Mouse (Mus musculus): ENCODE data around the gene Csnk2a1.
"Not testable (repeated sequence)": the region's sequence is repeated elsewhere in the genome, so short reads cannot be mapped to it uniquely, and the experiment has no call there.

The Csnk2a1 gene

DNA sequence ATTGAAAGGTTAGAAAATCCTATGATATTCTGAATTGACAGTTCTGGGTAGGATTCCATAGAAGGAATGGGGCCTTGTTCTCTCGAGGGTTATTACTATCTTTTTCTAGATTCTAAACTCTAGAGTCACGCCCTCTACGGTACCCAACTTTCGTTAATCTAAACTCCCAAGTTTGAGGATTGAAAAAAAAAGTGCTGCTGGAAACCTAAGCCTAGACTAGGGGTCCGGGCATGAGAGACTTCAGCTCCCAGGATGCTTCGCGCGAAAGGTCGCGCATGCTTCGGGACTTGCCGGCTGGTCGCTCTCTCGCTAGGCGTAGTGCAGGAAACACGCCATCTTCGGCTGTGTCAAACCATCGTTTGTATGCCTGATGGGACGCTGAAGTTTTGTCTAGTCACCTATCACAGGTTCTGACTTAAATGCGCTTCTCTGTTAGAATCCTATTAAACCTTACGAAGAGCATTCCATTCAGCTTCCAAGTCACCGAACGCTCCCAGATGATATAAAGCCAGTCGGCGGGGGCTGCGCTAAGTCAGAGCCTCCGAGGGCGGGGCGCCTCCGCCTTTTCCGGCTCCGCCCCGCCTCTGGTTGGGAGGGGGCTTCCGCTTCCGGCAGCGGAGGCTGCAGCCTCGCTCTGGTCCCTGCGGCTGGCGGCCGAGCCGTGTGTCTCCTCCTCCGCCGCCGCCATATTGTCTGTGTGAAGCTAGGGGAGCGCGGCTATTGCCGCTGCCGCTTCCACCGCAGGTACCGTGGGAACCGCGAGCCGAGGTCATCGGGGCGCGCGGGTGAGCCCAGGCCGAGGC, at the start of gene Csnk2a1:
Gene Csnk2a1 (plus strand): TSS at position 592 of the 803 bp plus-strand sequence.
- DNase-seq (ENCODE audit: low read depth, low spot score), result peak; percentile 82

DNA sequence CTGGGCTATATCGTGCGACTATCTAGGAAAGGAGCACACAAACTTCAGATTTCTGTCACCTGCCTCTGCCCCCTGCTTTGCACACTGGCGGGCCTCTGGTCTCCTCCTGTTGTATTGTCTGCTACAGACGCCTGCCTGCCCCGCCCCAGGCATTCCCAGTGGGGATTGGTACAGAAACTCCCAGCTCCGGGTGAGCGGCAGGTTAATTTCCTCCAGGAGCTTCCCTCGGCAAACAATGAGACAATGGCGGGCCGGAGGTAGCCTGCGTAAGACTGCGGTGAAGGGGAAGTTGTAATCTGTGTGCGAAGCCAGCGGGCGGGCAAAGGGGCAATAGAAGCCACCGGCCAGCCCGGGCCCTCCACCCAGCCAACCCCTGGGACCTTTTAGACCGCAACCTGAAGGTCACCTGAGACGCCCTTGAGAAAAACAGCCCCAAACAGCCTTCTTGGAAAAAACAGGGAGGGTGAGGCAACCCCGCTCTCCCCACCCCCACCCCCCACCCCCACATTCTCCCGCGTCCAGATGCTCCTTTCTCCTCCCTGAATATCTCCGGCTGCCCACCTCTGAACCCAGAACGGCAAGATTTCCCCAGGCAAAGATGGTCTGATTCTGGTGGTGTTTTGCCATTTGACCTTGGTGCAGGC, 49.4 kb upstream of the Csnk2a1 start:
- no peak for DNase-seq (ENCODE audit: low read depth, low spot score)

DNA sequence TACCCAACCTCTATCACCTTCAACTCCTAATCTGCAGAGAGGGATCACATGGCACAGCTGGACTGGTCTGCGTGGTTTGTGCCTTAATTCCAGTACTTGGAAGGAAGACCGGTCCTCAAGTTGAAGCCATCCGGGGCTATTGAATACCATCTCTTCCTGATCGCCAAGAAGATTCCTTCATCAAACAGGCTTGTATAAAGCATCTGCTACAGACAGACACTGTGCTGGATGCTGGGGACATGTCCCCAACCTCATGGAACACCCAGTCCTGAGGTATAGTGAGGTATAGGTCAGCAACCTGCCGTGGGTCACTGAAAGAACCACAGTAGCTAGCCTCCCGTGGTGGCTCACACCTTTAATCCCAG, 48.9 kb upstream of the Csnk2a1 start:
- no peak for DNase-seq (ENCODE audit: low read depth, low spot score)

DNA sequence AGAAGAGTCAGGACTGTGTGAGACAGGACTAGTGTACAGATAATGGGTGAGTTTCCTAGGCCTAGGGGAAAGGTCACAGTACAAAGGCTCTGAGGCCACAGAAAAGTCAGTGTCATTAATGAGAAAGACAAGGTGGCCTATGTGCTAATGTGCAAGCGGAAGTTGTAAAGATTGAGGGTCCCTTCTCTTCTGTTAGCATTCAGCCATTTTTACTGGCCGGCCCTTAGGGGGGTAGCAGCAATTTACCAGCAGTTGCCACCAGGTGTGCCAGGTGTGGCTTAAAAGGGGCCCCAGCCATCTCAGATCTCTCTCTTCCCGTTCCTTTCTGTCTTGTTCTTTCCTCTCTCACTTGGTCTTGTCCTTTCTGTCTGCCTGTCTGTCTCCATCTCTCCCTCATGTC, 48.3 kb upstream of the Csnk2a1 start:
- no peak for DNase-seq (ENCODE audit: low read depth, low spot score)

DNA sequence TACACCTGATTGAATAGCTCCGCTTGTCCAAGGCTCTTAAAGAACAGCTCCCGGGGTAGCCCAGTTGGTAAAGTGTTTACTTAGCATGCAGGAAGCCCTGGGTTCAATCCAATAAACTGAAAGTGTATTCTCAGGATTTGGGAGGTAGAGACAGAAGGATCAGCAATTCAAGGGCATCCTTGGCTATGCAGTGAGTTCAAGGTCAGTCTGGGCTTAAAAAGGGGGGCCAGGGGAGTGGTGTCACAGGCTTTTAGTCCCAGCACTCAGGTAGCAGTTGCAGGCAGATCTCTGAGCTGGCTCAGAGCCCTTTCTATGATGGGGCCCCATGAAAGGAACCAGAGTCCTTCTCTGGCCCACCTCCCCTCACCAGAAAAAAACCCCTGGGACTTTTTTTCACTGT, 47.3 kb upstream of the Csnk2a1 start:
- no peak for DNase-seq (ENCODE audit: low read depth, low spot score)

DNA sequence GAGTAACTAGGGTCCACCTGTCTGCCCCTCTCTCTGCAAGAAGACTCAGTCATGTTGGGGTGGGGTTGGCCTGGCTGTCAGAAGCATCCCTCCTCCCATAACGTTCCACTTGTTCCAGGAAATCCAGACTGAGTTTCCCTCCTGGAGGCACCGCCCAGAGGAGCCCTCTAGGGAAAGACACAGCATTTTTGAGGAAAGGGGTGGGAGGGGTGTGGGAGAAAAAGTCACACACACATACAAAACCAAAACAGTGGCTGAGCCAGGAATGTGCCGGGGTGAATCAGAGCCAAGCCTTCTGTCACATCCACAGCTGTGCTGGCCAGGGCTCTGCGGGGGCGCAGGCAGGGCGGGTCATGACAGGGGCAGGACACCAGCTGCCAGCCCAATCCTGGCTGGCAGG, 46.3 kb upstream of the Csnk2a1 start:
- no peak for DNase-seq (ENCODE audit: low read depth, low spot score)

DNA sequence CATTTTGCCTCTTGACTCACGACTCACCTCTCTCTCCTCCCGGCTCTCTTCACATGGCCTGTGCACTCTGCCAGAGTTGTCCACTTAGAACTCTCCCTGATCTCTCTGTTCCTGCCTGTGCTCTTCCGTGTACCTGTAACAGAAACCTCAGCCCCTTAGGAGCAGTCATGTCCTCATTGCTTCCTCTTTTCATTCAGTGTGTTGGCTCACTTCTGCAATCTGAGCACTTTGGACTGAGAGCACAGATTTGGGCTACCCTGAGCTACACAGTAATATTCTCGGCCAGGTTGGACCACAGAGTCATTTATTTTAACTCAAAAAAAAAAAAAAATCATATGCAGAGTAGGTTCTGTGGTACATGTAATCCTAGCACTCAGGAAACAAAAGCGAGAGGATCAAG, 39.5 kb upstream of the Csnk2a1 start:
- no peak for DNase-seq (ENCODE audit: low read depth, low spot score)

DNA sequence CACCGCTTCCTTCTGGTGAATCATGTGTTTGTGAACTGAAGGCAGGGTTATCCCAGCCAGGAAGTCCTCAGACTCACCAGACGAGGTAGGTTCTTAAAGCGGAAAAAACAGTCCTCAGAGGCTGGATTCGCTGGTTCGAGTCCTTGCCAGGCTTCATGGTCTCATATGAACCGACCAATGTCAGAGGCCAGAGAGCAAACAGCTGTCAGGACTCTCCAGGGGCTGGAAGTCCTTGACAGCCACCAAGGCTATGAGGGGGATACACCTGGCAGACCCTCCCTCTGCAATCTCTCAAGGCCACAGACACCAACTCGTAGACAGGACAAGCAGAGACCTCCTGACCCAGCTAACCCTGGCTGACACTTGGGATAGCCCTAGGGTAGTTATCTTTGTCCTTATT, 37.4 kb upstream of the Csnk2a1 start:
- no peak for DNase-seq (ENCODE audit: low read depth, low spot score)

DNA sequence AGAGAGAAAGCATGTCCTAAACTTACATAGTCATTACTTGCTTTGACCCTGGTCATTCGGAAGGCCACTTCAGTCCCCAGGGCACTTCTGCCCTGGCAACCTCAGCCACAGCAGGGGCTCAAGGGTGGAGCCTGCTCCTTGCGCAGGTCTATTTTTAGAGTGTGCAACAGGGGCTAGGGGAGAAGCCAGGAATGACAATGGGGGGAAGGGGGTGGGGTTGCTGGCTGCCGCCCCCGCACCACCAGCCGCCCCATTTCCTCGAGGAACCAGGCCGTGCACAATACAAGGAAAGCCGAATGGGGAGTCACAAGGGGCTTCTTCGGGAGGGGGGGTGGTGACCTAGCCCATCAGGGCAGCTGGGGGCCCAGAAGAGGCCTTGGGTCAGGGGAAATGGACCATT, 37.0 kb upstream of the Csnk2a1 start:
- DNase-seq (ENCODE audit: low read depth, low spot score), result no peak

DNA sequence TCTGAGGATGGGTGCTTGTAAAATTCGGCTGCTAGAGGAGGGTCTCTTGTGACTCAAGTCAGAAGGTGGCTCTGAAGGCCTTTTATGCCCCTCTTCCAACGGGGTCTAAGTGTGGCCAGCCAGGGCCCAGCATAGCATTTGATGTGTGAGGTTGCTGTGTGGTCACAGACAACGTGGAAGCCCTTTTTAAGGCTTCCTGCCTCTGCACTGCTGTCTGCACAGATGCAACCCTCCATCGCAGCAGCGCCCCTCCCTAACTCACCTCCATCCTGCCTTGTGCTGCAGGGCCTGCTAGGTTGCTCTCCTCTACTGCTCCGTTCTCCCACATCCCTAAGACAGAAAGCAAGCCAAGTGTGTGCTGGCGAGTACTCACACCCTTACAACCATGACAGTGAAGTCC, 36.5 kb upstream of the Csnk2a1 start:
- DNase-seq (ENCODE audit: low read depth, low spot score), result no peak

DNA sequence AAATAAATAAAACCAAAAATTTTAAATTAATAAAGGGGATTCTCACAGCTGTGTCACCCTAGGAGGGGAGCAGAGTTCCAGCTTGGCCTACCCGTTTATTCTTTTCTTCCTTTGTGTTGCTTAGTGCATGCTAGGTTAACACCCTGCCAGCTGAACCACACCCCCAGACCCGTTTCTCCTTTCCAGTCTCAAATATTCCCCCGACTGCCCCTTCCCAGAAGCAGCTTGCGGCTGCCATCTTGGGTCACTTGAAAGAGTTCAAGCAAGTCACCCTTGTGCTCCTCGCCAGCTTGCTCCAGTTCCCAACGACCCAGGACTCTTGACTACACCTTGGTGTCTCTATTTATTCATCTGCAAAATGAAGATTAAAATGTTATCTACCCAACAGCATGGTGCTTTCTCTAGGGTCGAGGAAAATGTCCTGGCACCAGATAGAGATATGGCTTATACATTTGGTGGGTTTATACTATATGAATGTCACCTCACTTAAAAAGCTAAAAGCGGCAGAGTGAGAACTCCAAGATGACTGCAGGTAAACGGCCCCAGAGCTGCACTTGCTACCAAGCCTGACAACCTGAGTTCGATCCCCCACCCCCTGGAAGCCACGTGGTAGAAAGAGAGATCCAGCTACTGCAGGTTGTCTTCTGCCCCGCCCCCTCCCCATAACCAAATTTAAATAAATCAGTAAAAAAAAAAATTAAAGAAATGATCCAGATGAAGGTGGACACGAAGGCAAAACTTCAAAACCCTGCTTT, 33.9 kb upstream of the Csnk2a1 start:
- DNase-seq (ENCODE audit: low read depth, low spot score), result no peak

DNA sequence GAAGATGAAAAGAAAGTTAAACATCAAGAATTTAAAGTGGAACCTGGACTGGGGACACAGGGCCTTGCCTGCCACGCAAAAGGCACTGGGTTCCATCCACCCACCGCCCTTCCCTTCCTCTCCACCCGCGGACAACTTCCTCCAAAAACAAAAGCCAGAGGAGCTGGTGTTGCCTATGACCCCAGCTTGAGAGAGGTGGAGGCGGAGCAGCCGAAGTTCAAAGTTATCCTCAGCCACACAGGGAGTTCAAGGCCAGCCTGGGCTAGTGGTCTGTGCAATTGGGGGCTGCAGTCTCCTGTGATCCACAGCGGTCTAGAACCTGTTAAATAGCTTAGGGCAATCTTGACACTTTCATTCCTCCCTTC, 33.3 kb upstream of the Csnk2a1 start:
- no peak for DNase-seq (ENCODE audit: low read depth, low spot score)

DNA sequence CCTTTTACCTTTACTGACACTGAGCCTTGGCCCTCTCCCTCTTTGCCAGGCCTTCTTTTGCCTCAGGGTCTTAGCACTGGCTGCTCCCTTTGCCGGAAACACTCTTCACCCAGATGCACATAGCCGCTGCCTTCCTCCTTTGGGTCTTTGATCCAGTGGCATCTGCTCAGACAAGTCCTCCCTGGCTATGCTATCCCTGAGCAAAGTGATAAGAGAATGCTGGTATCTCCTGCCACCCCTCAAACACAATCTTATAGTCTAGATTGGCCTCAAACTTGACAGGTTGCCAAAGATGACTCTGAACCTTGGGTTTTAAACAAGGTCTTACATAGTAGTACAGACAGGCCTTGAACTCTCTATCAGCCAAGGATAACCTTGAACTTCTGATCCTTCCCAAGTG, 32.1 kb upstream of the Csnk2a1 start:
- no peak for DNase-seq (ENCODE audit: low read depth, low spot score)

DNA sequence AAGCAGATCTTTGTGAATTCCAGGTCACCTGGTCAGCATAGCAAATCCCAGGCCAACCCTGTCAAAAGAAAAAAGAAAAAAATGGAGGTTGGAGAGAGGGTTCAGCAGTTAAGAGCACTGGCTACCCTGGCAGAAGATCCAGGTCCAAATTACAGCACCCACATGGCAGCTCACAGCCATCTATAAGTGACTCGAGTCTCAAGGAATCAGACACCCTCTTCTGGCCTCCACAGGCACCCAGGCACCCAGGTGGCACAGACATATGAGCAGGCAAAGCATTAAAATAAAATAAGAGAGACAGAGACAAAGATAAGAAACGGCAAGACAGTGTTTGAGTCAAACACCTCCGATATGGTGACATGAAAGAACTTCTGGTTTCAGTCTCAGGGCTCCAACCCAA, 29.7 kb upstream of the Csnk2a1 start:
- DNase-seq (ENCODE audit: low read depth, low spot score), result no peak

DNA sequence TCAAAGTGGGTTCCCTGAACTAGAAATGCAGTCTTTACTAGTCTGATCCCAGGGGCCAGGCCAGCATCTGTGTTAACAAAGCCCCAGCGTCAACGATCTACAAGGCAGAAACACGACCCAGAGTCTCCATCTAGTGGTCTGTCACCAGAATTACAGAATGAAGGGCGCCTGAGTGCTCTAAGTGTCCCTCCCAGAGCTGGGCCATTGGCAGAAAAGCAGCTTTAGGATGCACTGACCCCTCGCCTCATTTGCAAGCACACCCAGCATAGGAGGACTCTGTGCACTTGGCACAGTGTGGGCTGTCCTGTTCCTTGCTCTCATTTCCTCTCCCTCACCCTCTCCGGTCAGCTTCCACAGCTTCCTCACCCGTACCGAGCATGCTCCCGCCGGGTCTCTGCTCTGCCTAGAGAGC, 29.3 kb upstream of the Csnk2a1 start:
- DNase-seq (ENCODE audit: low read depth, low spot score), result peak; percentile 56

DNA sequence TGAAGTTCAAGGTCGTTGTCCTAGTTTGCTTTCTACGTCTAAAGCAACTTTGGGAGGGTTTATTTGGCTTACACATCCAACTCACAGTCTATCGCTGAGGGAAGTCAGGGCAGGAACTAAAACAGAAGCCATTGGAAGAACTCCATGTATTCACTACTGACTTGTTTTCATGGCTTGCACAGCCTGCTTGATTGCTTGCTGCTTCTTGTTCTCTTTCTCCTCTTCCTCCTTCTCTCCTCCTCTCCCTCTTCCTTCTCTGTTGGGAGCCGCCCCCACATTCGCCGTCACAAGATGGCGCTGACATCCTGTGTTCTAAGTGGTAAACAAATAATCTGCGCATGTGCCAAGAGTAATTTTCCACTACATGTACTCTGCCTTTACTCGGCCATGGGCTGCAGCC, 20.5 kb upstream of the Csnk2a1 start:
- DNase-seq (ENCODE audit: low read depth, low spot score), result not testable (repeated sequence)

DNA sequence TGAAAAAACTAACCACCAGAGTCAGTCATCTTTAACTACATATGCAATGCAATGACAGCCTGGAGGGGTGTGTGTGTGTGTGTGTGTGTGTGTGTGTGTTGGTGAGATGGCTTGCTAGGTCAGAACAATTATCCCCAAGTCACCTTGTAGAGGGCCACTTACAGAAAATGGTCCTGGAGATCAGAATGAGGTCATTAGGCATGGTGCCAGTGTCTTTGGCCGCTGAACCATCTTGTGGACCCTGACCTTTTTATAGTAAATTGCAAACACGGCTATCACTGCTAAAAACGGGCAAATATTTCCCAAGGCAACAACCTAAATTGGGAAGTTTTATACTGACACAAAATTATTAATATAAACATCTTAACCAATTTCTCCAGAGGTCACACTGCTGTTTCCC, 14.8 kb upstream of the Csnk2a1 start:
- DNase-seq (ENCODE audit: low read depth, low spot score), result no peak

DNA sequence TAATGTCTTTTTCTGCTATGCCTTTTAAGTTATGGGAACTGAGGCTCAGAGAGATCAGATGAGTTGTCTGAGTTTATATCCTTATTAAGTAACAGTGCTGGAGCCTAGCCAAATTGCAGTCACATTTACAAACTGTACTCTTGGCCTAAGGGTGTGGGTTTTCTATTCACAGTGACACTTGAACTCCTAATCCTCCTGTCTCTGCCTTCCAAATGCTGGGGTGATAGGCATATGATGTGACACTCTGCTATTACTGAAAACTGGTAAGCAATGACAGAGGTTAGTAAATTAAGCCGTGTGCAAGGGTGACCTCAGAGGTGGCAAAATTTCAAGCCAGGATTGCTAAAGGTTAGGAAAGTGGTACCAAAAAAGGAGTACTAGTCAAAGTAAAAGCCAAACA, 9.7 kb upstream of the Csnk2a1 start:
- DNase-seq (ENCODE audit: low read depth, low spot score), result no peak

DNA sequence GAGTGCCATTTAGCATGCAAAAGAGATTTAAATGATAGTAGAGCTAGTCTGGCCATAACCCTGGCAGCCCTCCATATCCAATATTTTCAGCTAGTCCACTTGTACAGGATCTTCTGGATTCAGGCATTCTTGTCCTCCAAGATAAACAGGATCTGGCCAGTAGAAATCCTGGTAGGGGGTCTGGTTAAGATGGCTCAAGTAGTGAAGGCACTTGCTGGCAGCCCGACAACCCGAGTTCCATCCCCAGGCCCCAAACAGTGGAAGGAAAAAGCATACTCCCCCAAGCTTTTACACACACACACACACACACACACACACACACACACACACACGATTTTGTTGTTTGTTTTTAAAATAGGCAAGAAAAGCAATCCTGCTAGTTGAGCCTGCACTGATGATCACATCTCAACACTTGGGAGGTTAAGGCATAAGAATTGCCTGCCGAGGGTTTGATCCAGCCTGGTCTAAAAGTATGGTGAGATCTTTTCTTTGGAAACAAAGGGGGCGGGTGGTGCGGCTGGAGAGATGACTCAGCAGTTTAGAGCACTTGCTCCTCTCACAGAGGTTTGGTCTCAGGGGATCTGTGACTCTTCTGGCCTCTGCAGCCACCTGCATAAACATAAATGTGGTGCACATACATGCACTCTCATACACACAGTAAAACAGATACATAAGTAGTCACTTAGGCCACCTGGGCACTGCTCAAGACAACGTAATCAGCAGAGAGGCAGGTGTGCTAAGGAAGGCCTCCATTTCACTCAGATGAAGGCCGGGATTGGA, 2.9 kb upstream of the Csnk2a1 start:
- DNase-seq (ENCODE audit: low read depth, low spot score), result peak; percentile 21

DNA sequence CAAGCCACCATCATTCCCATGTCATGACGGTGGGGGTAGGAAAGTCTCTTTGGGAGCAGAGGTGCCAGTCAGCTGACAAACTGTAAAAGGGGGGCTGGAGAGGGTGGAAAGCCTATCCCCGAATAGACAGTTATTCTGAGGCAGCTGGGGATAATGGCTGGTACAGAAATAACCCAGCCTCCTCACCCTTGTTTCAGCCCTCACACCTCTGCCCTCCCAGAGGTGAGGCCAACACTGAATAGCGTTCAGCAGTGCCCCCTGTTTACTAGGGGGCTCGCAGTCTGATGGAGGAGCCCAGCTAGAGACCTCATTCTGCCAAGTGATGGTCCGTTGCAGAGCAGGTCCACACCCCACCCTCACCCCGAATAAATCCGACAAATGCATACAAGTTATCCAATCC, 1.1 kb upstream of the Csnk2a1 start:
- DNase-seq (ENCODE audit: low read depth, low spot score), result no peak

DNA sequence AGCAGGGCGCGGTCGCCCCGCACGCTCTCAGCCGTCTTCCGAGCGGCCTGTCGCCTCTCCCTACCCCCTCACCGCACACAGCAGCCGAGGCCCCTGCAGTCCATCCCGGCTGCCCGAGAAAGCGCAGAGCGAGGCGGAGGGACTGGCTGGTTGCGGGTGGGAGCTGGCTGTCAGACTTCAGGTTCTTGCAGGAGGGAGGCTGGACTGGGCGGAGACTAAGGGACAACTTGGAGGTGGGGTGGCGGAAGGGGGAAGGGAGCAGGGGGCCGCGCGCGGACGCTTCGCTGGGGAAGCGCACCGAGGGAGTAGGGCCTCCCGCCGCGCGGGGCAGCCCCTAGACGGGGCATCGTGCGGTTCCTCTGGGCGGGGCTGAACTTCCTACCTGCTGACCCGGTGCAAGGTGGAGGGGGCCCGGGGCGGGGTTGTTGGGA, 427 bp downstream of the Csnk2a1 start:
- peak; percentile 44 for DNase-seq (ENCODE audit: low read depth, low spot score)

DNA sequence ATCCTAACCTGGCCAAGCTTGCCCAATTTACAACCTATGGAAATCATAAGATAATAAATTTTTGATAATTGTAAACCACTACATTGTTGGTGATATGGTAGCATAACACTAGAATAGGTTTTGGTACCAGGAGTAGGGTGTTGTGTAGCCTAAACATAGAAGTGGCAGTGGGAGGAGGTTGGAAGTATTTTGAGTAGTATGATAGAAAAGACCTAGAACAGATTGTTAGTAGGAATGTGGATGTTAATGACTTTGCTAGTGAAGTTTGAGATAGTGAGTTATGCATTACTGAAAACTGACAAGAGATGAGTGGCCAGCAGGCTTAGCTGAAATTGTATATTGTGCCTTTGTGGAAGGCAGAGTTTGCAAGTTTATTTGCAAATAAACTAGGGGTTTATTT, 3.4 kb downstream of the Csnk2a1 start:
- no peak for DNase-seq (ENCODE audit: low read depth, low spot score)

Measured in c-Kit-negative CD71-positive TER-119-positive erythroid progenitor cells, embryonic 14.5 days (primary cell).